Mouse (Mus musculus): ENCODE measurements around the gene Cnn3.

DNA sequence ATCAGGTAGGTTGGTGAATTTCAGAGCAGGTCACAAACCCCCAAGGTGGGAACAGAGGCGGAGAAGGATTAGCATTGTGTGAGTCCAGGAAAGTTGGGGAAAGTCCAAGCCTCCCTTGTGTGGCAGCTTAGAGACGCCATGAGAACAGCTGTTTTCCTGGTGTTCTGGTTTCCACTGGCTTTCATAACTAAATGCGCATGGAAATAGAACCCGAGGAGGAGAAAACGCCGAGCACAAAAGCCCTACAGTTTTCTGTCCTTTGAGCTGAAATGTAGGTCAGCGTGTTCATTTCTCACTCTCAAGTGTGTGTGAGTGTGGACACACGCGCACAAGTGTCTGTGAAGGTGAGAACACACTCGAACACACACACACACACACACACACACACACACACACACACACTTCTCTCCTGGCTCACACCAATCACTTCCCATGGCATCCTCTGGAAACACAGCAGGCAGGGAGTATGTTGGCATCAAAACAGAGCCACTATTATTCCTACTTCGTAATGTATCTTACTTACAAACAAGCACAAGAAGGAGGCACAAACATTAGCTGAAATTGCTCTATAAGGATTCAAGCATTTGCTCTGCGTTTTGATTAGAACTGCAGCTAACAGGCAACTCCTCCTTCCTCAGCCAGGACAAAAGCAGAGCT, 63.3 kb downstream of the Cnn3 start:
- TF ChIP-seq CTCF (IDR thresholded peaks at IDR 0.05; ENCODE audit: low read depth, low read length) (no peak), POLR2A (IDR thresholded peaks at IDR 0.05; ENCODE audit: extremely low read depth, insufficient read depth, low read length) (no peak)

All from liver, adult 2 months (tissue).